Mouse (Mus musculus) CH12F3 (cell line): ENCODE data around the gene AU015836.
"Not testable (repeated sequence)": the region's sequence is repeated elsewhere in the genome, so short reads cannot be mapped to it uniquely, and the experiment has no call there.

Source experiments
- in situ Hi-C: fragments of 300-500 bp; cut with MboI; formaldehyde crosslinking; loops from 2 replicates; pipeline ENCODE4 v1.14.3; 2020; ENCODE audit warnings: low sequenced_read_pairs

The AU015836 gene

GRCm38 (mm10) chrX:93968444-93968843, at the start of gene AU015836:
AU015836 (plus strand) TSS chrX:93968659.
- in situ Hi-C loops = no loop called here

DNA sequence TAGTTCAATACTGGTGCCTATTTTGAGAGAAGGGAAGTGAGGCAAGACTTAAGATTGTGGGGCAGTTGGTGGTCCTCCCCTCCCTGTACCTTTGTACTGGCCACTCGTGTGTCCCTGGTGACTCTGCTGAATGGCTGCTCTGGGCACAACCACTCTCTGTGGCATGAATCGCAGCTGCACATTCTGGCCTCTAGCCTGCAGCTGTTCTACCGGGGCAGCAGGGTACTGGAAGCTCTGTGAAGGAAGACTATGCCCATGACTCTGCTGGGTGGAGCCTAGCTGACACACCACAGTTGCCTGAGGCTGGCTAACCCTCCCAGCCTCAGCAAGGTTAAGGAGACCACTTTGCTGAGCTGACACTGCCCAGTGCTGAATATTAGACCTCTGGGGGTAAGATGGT, 49.4 kb upstream of the AU015836 start:
- in situ Hi-C loops = no loop called here

DNA sequence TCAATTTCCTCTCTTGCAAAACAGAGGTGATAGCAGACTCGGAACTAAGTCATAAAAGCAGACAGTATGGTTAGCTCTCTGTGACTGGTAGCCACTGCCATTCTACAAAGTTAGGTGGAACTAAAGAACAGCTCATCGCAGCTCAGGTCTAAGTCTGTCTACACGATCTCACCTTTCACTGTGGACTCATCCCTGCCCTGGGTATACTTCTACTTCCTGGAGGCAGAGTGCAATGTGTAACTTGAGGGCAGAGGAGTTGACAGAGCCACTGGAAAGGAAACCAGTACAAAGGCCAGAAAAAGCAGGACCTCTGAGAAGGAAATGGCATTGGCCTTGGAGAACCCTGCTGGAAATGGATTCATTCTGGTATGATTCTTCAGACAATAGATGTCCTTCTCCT, 40.1 kb upstream of the AU015836 start:
- in situ Hi-C loops = no loop called here

DNA sequence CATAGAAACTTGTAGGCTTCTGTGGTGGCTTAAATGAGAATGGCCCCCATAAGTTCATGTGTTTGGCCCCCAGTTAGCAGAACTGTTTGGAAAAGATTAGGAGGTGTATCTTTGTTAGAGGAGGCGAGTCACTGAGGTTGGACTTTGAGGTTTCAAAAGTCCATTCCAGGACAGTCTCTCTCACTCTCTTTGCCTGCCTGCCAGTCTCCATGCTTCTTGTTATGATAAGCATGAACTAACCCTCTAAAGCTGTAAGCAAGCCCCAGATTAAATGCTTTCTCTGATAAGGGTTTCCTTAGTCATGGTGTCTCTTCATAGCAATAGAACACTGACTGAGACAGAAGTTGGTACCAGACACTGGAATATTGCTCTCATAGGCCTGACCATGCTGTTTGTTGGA, 39.7 kb upstream of the AU015836 start:
- in situ Hi-C loops = no loop called here

GRCm38 (mm10) chrX:93931694-93932093, 36.8 kb upstream of the AU015836 start:
- in situ Hi-C loops = no loop called here

- in situ Hi-C loops = no loop called here
Measured at GRCm38 (mm10) chrX:93956727-93957126, 11.7 kb upstream of the AU015836 start.

- in situ Hi-C loops = no loop called here
Measured at GRCm38 (mm10) chrX:93958502-93958901, 10.0 kb upstream of the AU015836 start.

DNA sequence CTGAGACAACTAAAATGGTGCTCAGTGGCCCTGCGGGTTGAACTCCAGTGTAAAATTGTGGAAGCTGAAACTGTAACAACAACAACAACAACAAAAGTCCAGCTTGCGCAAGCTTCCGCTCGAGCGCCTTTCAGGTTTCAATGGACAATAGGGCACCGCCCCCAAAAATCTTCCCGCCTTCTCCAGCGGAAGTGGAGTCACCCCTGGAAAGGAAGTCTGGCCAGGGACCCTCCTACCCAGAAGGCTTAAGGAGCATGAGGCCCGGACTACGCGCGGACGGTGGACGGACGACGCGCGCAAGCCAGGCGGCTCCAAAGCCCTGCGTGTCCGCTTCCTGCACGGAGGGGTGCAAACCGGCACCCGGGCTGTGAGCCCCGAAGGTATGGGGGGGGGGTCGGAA, 11.9 kb downstream of the AU015836 start:
- in situ Hi-C loops = no loop called here

DNA sequence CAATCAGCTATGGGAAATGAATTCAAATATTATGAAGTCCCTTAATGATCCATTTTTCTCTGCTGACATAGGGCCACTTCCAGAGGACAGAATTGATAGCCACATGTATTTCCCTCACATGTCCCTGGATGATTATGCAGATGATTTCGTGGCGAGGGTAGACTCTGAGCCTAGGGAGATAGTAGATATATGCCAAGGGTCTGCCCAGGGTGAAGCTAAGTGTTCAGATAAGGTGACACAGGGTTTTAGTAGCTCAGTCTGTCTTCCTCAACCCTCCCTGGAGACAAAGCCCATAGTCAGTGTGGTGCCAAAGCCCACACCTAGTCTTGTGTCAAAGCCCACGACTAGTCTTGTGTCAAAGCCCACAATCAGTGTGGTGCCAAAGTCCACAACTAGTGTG, 13.7 kb downstream of the AU015836 start:
- in situ Hi-C loops = no loop called here

DNA sequence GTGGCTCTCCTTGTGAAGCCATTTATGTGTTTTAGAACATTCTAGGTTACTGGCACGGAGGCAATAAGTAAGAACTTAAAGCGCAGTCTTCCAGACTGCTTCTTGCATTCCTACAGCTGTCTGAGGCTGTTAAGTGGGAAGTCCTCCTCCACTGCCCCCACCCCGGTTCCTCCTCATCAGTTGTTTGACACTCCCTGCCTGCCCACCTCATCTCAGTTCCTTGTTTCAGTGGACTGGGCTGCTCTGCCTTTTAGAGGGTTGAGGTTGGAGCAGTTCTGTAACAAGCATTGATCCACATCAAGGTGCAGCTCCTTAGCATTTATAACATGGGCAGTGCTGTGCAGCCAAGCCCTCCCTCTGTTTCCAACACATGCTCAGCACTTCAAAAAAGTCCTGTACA, 16.6 kb downstream of the AU015836 start:
- in situ Hi-C loops = not testable (repeated sequence)

DNA sequence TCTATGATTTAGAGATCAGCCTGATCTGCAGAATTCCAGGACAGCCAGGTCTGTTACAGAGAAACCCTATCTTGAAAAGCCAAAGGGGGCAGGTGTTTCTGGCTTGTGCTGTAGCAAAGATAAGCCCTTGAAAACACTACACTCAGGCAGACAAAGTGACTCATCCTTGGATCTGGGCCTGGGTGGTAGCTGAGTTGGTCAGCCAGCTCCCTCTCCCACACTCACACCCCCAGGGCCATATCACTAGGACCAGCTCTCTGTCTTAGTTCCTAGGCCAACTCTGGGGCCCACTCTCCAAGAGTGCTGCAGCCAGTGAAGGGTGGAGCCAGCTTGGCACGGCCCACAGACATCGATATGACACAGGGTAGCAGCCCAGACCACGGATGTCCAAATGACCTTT, 38.5 kb downstream of the AU015836 start:
- in situ Hi-C loops = no loop called here

DNA sequence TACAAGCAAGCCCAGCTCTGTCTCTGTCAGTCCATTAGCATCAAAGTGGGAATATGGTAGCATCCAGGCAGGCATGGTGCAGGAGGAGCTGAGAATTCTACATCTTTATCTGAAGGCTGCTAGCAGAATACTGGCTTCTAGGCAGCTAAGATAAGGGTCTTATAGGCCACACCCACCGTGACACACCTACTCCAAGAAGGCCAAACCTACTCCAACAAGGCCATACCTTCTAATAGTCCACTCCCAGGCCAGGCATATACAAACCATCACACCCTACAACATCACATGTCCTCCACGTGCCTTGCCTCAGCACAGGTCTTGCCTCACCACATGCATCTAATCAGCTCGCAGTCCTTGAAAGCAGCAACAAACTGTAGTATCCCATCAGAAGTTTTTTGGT, 41.0 kb downstream of the AU015836 start:
- in situ Hi-C loops = no loop called here

- in situ Hi-C loops = no loop called here
Measured at GRCm38 (mm10) chrX:94011656-94012173, 43.3 kb downstream of the AU015836 start.

DNA sequence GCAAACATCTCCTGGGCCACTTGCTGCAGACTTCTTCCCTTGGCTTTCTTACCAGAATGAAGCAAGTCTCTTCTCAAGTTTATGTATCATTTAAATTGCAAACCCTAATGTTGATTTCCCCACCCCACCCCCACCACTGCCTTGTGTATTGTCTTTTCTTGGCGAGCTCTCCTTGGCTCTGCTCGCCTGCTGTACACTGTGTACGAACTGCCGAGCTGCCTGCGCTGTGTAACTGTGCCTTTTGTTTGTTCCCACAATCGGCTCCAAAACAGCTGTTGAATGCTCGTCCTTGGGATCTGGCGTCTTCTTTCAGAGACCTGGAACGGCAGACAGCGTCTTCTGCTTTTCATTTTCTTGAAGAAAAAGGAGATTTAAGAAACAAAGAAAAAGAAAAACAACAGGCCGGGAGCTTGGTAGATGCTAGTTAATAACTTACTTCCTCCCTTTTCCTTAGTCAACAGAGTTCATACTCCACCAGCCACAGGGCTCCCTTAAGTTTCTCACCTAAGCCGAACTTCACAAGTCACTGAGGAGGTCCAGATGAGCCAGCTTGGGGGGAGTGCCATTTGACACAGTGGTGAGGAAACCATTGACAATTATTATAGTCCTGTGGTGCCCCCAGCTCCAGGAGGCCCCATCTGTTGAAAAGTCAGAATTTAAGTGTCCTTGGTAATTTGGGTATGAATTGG, 44.2 kb downstream of the AU015836 start:
- in situ Hi-C loops = no loop called here

DNA sequence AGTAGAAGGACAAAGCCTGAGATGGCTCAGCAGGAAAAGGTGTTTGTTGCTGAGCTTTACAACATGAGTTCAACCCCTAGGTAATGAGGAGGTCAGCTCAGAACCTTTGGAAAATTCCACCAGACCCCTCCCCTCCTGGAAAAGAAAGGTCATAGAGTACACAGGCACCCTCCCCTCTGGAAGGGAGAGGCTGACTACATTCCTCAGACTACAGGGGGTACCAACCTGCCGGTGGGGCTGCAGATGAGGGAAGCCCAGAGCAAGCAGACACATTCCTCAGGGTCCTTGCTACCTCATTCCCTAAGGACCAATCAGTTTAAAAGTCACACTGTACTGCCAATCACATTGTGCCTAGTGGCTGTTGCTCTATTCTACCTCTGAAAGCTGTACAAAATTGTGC, 48.4 kb downstream of the AU015836 start:
- in situ Hi-C loops = no loop called here

- in situ Hi-C loops = no loop called here
Measured at GRCm38 (mm10) chrX:94022264-94022874, 53.9 kb downstream of the AU015836 start.
